Mouse (Mus musculus) yolk sac, embryonic 10.5 days (tissue): ENCODE measurements around the gene Mast4.

Experiments used
- DNase-seq: peaks from one replicate; pipeline ENCODE4 v3.0.0-alpha.2; 2017; ENCODE audit warnings: low spot score

Gene Mast4

DNA sequence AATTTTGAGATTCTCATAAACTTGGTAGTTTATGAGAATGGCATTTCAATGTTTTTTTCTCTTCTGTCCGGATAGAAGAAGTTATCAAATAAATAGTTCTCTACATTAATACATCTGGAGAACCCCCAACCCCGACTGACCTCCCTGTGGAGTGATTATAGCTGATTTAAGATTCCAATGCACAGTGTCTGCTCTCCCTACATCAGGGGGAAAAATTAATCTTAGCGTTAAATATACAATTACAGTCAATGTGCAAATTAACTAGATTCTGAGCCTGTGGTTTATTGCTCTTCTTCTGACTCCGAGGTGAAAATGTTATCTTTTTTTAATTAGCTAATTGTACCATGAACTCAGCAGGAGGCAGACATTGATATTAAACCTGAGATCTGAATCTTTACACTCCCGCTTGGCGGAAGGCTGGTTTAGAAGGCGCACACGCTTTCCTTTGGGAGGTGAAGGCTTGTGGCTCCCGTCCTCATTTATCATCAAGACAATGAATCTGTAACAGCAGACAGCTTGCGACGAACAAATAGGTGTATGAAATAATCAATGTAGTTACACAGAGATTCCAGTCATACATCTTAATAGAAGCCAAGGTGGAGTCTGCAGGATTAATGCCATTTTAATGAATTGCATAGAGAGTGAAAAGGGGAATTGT is 274.2 kb downstream of the Mast4 start:
- no peak for DNase-seq

DNA sequence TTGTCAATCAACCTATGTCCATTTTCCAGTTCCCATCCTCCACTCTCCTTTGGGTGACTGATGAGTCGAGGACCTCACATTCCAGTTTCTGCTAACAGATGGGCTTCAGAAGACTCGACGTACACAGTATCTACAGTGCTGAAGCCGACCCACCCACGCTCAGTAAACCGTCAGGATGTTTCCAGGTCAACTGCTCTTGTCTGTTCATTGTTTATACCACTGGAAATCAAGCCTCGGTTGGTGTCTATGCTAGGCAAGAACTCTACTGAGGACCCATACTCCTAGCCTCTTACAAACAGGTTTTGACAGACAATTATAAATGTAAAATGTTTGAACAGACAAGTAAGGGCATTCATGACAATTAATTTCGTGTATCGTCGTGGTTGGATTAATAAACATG is 277.8 kb downstream of the Mast4 start:
- DNase-seq, result no peak

DNA sequence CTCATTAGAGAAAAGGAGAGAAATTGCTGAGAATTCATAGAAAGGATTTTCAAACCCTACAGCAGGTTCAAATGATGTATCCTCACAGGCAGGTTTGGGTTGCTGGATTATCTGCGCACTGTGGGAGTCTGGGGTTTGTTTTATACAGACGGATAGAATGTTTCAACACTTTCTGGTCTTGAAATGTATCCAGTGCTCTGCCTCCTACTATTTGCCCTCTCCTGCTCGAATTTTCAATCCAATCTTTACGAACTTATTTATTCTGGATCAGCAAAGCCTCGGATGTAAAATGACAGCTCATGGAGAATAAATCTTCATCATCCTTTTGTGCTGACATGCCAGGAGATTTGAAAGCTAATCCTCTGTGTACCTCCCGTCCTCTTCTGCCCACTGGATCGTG is 281.6 kb downstream of the Mast4 start:
- DNase-seq, result no peak

DNA sequence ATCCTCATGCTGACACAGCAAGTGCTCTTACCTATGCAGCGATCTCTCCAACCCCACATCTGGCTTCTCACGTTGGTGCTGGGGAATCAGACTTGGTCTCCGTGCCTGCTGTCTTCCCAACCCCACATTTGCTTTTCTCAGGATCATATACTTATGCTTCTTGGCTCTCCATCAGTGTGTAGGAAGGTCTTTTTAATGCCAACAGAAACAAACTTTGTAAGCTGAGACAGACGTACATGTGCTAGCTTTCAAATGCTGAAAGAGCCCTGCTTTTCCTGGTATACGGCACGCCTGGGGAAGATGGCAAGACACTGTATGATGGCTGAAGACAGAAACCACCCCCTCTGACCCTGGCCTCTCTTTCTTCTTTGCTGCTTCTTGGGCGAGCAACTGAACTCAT is 285.3 kb downstream of the Mast4 start:
- no peak for DNase-seq

DNA sequence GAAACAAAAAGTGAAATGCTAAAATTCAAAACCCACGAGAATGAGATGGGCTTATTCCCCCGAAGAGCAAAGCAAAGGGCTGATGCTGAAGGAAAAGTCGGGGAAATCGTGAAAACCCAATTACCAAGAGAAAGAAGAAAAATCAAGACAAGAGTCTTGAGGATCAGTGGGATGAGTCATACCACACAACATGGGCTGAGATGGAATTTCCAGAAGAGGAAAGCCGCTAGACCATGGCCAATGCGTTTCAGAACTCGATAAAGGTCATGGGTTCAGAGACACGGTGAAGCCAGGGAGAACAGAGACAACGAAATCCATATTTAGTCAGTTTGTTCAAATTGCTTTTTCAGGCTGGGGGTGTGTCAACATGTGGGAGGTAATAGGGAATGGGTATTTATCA is 290.6 kb downstream of the Mast4 start:
- DNase-seq, result no peak

DNA sequence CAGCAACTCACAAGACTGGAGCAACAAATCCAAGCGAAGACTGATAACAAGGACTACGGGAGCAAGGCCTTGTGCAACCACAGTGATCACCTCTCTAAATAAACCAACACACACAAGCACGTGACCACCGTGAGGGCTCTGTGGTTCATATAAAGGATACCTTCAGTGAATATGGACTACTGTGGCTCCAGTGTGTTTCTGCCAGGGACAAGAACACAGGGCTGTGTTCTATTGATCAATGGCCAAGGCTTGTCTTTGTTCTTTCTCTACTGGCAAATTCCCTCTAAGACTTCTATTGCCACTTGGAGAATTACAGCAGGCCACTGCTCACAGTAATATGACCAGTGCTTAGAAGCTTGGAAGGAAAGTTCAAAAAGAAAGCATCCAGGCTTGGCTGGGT is 291.3 kb downstream of the Mast4 start:
- no peak for DNase-seq

DNA sequence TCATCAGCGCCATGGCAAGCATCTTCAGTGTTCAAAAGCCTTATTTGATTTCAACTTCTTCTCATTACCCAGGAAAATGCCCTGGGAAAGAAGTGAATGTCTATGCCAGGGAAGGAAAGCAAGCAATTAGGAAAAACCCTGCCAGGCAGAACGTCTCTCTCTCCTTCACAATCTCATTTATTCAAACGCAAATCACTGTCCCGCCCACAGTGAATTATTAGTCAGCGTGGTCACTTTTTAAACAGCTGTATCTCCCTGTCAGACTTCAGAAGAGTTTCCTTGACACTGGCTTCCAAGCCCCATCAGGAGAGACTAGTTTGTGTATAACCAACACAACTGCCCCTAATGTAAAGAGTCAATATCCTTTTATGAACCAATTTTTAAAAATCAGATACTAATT is 296.8 kb downstream of the Mast4 start:
- no peak for DNase-seq

DNA sequence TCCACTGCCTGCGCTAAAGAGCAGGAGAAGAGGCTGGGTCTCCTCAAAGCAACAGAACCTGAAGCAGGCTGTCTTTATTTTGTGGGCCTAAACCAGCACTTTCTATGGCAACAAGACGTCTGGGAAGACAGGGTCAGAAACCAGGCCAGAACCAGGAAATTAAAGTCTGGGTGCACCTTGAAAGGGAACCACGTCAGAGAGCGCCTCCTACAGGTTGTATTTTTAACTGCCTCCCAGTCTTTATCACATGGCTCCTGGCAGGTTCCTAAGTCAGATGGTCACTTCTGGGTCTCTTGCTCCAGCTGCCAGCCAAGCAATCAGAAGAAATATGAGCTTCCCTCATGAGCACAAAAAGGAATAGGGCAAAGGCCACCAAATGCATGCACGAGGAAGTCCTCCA is 304.9 kb downstream of the Mast4 start:
- DNase-seq, result no peak

DNA sequence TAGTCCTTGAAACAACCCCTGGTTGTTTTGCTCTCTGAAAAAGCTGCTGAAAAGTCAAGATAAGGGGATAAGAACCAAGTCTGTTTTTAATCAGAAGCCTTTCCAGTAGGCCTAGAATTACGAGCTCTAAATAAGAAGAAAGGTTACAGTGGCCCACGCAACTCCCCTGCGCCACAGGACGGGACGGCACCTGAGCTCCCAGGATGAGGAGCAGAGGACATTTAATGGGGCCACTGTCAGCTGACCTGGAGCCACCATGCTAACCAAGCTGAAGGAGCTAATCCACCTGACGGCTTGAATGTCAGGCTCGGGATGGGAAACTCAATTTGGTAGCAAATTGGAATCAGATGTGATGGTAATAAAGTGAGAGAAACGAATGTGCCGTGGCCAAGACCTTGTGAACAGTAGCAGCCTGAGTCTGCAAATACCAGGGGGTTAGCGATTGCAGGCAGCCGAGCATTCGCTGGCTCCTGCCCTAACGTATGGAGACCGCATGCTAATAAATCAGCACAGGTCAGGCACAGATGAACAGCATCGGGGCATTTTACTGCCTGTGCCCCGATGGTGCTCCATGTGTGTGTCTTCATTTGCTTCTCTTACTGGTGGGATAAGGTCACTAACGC is 306.7 kb downstream of the Mast4 start:
- peak; percentile 13 for DNase-seq

DNA sequence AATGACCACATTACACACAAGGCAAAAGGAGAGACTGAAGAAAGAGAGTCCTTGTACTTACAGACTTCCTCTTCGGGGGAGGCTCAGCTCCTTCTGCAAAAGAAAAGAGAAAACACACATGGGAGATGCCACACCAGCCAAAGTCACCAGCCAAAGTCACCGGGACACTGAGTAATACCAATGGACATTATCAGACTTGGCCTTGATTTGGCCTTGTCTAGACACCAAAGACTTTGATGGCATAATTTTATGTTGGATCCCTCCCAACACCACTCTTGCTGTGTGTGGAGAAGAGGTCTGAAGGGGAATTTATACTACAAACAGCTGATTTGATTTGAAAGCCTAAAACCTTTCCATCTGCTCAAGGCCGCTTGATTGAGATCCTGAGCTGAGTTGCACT is 308.8 kb downstream of the Mast4 start:
- DNase-seq, result no peak

DNA sequence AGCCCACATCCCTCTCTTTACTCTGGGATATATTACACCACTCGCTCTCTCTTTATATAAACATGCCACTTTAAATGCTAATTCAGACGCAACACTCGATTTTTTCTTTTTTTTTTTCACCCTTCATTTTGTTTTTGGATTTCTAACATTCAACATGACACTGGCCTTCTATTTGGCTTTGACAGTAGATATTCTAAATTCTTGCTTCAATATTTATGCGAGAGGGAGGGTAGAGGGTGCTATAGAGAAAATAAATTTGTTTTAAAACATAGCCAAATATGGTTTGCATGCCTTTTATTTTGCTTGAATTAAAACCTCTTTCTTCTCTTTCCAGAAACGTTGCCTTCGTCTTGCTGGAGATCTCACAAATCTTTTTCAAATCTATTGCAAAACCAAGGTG is 315.8 kb downstream of the Mast4 start:
- no peak for DNase-seq

DNA sequence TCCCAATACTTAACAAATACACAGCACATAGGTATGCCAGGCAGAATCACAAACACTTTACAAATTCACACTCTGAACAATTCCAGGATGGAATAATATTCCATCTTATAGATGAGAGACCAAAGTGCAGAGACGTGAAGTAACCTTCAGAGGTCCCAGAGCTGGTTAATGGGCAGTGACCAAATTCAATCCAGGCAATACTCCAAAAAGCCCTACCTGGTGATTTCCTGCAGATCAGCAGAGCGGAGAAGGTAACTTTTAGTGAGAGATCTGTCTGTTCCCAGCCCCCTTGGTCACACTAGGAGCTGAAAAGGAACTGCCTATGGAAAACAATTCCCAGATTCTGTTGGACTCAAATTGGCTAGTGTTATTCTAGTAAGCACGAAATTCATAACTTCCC is 316.6 kb downstream of the Mast4 start:
- no peak for DNase-seq

DNA sequence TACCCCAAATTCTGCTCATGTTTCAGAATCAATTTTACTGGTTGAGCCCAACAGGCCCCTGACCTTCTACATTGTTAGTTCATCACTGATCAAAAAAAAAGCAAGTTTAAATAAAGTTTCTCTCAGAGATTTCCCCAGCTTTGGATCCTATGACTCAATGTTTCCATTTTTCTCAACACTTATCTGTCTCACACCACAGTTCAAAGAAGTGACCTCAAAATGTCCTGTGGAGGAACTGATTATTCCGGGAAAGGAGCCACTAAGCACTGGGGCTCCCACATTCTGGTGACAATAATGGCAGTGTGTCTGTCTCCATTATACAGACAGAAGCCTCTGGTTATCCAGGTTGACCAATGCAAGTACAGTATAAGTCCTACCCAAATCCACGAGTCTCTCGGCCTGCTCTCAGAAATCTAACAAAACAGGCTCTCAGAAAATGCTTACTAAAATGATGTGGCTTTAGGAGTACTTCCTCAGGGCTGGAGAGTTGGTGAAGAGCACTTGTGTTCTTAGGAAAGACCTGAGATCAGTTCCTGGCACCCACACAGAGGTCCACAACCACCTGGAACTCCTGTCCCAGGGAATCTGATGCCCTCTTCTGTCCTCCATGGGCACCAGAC is 319.1 kb downstream of the Mast4 start:
- no peak for DNase-seq

DNA sequence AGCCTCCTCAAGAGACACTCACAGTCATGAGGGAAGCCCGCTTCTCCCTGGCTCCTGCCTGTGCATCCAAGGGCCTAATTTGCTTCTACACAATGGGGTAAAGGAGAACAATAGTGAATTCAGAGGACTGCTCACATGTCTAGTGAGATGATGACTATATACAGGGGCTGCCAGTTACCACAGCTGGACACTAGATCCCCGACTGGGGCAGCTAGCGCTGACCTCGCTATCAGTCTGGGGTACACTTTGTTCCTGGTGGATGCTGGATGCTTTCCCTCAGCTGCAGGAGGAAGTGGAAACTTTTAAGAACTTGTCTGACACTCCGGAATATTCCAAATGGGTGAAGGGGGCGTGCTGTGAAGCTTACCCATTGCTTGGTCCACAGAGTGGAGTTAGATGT is 319.7 kb downstream of the Mast4 start:
- DNase-seq, result no peak

DNA sequence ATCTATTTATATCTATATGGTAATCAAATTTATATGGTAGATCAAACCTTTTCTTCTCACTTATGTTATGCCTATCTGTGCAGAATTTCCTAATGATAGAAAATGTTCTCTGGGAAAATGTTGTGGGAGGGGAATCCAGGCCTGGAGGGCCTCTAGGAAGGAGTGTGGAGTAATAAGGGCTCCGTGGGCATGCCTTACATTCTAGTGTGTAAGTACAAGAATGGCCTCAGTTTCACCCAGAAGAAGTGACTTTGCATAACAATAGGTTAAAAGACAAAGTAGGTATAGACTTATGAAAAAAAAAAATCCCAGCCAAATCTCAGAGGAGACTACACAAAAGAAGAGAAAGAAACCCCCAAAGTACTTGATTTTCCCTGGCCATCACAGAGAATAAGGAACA is 320.1 kb downstream of the Mast4 start:
- no peak for DNase-seq

DNA sequence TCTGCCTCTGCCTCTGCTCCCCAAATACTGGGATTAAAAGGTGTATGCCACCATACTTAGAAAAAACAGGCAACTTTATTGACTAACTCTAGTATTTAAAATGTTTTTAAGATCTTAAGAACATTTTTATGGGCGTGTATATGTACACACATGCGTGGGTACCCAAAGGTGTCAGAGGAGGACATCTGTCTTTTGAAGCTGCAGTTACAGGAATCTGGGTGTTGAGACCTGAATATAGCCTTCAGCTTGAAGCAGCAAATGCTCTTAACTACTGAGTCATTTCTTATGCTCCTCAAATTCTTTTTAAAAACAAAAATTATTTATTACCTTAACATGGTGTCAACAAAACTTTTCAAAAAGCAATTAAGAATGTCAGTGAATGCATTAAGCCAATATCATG is 329.1 kb downstream of the Mast4 start:
- no peak for DNase-seq

DNA sequence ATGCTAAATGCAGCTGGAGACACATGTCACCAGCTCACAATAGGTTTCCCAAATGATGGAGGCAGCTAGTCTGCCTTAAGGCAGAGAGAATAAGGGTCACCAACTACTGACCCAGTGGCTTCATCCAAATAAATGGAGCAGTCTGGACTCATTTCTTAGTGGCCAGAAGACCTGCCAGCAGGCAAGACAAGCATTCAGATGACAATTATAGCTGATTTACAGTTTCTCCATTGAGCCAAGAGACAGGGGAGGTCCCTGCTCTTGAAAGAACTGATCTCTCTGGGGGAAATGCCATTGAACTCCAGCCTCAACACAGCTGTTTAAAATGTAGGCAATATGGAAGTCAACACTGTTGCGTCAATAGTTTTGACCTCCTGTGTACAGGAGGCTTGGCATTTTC is 332.5 kb downstream of the Mast4 start:
- DNase-seq, result no peak

DNA sequence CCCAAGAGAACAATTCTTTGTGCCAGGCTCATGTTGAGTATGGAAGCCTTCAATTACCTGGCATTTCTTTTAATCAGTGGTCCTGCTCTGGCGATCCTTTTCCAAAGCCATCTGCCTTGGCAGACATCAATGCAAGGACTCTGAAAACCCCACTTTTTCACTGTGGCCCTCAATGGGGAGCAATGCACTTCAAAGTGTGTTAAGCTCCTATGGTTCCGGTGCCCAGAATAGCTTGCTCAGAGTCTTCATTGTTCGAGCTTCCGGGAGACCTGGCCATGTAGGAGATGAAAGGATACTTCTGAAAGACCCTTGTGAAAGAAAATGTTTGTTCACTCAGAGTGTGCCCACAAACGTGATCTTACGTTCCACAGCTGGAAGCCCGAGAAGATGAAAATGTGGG is 333.4 kb downstream of the Mast4 start:
- DNase-seq, result no peak

DNA sequence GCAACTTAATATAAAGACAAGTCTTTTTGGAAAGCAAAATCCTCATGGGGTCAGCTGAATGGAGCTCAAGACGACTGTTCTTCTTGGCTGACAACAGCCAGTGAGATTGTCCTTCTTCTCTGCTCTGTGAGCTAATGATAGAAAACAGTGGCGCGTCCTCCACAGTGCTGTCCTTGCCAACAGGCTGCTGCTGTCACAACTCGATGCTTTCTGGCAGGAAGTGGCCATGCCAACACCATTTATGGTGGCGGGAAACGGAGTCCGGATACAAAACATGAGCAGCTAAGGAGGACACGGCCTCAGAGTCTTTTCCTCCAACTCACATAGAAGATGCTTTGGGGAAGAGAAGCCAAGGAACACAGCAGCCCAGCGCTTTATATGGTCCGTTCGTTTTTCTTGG is 340.2 kb downstream of the Mast4 start:
- DNase-seq, result no peak

DNA sequence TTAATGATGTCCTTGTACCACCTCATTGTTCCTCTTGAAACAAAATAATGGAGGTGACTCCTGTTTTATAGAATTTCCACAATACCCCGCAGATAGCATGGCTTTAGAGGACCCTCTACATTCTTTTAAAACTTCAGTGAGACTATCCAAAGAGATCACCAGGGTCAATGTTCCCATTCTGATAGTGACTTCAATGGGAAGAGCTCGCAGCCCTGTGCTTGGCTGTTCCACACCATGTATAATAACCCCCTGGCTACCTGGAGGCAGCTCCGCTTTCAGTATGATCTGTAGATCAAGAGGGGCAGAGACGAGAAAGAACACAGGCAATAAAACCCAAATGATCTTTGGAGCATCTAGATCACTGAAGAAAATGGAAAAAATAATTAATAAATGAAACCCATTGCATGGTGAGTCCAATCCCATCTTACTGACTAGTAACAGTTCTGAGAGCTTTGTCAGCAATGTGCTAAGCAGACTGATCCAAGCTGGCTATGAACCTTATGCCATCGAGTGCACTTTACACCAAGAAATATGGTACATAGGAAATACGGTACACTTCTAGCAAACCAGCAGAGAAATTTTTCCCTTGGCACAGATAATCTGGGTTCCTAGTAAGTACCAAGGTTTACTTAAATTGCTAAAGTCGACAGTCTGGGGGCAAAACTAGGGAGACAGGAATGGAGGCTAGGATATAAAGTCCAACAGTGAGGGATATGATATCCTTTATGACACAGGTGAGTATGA is 341.4 kb downstream of the Mast4 start:
- no peak for DNase-seq

DNA sequence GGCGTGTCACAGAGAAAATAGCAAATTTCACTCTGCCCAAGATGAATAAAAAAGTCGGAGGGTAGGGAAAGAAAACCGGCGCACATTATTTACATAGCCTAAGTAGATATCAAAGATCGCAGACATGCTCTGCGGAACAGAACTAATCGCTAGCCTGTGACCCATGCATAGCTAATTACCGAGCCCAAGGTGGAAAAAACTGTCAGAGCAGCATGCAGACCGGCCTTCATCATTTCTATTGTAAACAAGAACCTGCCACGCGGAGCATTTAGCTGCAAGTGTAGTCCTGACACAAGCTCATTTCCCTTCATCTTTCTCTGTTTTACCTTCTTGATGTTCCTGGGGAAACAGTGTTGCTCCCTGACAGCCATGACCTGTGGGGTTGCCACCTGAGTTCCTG is 342.4 kb downstream of the Mast4 start:
- DNase-seq, result no peak

DNA sequence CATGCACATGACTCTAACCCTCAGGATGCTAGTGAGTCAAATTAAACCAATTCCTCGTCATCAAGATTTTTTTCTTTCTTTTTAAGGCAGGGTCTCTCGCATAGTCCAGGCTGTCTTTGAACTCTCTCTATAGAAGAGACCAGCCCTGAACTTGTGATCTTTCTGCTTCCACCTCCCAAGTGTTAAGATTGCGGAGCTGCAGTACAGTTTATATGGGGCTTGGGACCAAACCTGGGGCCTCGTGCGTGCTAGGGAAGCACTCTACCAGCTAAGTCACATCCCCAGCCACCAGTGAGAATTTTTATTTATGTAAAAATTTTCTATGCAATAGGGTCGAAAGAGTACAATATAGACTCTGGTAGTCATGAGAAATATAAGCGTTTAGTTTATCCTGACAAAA is 343.1 kb downstream of the Mast4 start:
- DNase-seq, result no peak

DNA sequence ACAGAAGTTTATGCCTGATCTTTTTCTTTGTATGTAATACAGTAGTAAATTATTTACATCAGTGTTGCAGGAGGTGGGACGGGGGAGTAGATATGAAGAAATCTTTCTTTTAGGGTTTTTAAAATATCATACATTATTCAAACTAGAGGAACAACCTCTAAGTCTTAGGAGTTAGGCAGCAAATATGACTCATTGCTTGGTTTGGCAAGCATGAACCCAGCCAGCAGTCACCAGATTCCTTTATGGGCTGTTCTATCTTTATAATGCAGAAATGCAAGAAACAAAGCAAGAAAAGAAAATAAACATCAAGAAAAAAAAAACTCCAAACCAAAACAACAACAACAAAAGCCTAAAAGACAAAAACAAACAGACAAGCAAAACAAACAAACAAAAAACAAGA is 344.2 kb downstream of the Mast4 start:
- no peak for DNase-seq
